Mouse (Mus musculus): ENCODE measurements around the gene Rap1gap2. TPM values are rescaled to one million over a fixed set of nuclear protein-coding genes. Genes with fewer than 3 reads are reported as not detected.

Rap1gap2 gene
- polyA plus RNA-seq, 1 experiment from 2014 or later, result 9.2 TPM

- Histone ChIP-seq H3K9me3 (ENCODE audit: control insufficient read depth, low read length) (no peaks in the 10 kb centered on the region), H3K27ac (replicated peaks; ENCODE audit: low read depth, low read length) (no peak overlapping the region), H3K36me3 (ENCODE audit: control insufficient read depth, insufficient read depth, low read length) (no peaks in the 10 kb centered on the region), H3K4me2 (ENCODE audit: low read length) (no peak overlapping the region), H3K4me1 (ENCODE audit: control insufficient read depth, insufficient read depth, low read length) (no peaks in the 10 kb centered on the region), H3K27me3 (ENCODE audit: control insufficient read depth, insufficient read depth, low read length) (peaks cover 30% of the 10 kb centered on the region), H3K4me3 (replicated peaks; ENCODE audit: low read depth, low read length) (no peak overlapping the region), H3K9ac (replicated peaks; ENCODE audit: low read length) (no peak overlapping the region)
- WGBS, result 68% methylated on average over 4 of the region's 4 CpGs
- DNase-seq (no peak), ATAC-seq (ENCODE audit: low FRiP score, low TSS enrichment) (no peak)
These were observed 2.7 kb upstream of the Rap1gap2 start for GRCm38 (mm10) chr11:74613428-74613827.

DNA sequence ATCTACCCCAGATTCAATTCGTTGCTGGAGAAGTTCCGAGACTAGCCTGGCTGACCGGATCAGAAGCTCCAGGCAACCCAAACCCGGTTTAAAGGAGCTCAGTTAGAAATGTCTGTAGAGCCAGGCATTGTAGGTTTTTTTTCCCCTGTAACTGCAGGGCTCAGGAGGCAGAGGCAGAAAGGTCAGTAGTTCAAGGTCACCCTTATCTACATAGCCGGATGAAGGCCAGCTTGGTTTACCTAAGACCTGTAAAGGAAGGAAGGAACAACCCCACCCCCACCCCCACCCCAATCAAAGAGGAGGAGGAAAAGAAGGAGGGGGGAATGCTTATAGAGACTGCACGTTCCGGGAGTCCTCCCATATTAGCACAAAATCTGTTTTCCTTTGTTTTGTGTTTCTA lies 722 bp upstream of the Rap1gap2 start:
- DNase-seq (no peak), ATAC-seq (ENCODE audit: low FRiP score, low TSS enrichment) (no peak)
- WGBS, result 16% methylated on average over 7 of the region's 7 CpGs
- Histone ChIP-seq H3K9ac (replicated peaks; ENCODE audit: low read length) (no peak overlapping the region), H3K36me3 (ENCODE audit: control insufficient read depth, insufficient read depth, low read length) (no peaks in the 10 kb centered on the region), H3K4me1 (ENCODE audit: control insufficient read depth, insufficient read depth, low read length) (no peaks in the 10 kb centered on the region), H3K4me2 (ENCODE audit: low read length) (peak overlapping the region; percentile 85; the same call in 1 of the 2 replicates), H3K4me3 (replicated peaks; ENCODE audit: low read depth, low read length) (no peak overlapping the region), H3K27me3 (ENCODE audit: control insufficient read depth, insufficient read depth, low read length) (peaks cover 27% of the 10 kb centered on the region), H3K27ac (replicated peaks; ENCODE audit: low read depth, low read length) (no peak overlapping the region), H3K9me3 (ENCODE audit: control insufficient read depth, low read length) (no peaks in the 10 kb centered on the region)

GRCm38 (mm10) chr11:74610068-74610467 lies 647 bp downstream of the Rap1gap2 start:
- peaks cover 27% of the 10 kb centered on the region for H3K27me3 ChIP-seq (ENCODE audit: control insufficient read depth, insufficient read depth, low read length)
- H3K4me1 ChIP-seq (ENCODE audit: control insufficient read depth, insufficient read depth, low read length), result no peaks in the 10 kb centered on the region
- H3K4me3 ChIP-seq (replicated peaks; ENCODE audit: low read depth, low read length), result peak overlapping the region; percentile 43; the same call in 1 of the 2 replicates
- ATAC-seq (ENCODE audit: low FRiP score, low TSS enrichment), result no peak
- no peak overlapping the region for H3K27ac ChIP-seq (replicated peaks; ENCODE audit: low read depth, low read length)
- H3K9ac ChIP-seq (replicated peaks; ENCODE audit: low read length), result no peak overlapping the region
- 33% methylated on average over 5 of the region's 5 CpGs for WGBS
- no peak for DNase-seq
- no peaks in the 10 kb centered on the region for H3K9me3 ChIP-seq (ENCODE audit: control insufficient read depth, low read length)
- no peaks in the 10 kb centered on the region for H3K36me3 ChIP-seq (ENCODE audit: control insufficient read depth, insufficient read depth, low read length)
- peak overlapping the region; percentile 85 for H3K4me2 ChIP-seq (ENCODE audit: low read length)

DNA sequence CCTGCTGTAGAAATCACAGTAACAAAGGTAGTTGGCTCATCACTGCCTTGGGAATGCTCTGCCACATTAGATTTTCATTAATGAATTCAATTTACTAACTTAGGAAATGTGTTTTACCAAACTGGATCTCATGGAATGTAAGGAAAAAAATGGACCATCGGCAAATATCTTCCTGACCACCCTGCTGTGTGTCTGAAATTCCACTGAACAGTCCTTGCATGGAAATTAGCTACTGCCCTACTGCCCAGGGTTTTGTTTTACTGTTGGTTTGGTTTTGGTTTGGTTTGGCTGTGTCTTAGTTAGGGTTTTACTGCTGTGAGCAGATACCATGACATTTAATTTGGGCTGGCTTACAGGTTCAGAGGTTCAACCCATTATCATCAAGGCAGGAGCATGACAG lies 8.4 kb downstream of the Rap1gap2 start:
- H3K9ac ChIP-seq (replicated peaks; ENCODE audit: low read length), result no peak overlapping the region
- H3K36me3 ChIP-seq (ENCODE audit: control insufficient read depth, insufficient read depth, low read length), result no peaks in the 10 kb centered on the region
- no peak overlapping the region for H3K4me2 ChIP-seq (ENCODE audit: low read length)
- H3K27ac ChIP-seq (replicated peaks; ENCODE audit: low read depth, low read length), result no peak overlapping the region
- WGBS, result 93% methylated on average over 1 of the region's 1 CpGs
- no peak for DNase-seq
- no peak for ATAC-seq (ENCODE audit: low FRiP score, low TSS enrichment)
- H3K27me3 ChIP-seq (ENCODE audit: control insufficient read depth, insufficient read depth, low read length), result no peaks in the 10 kb centered on the region
- no peaks in the 10 kb centered on the region for H3K4me1 ChIP-seq (ENCODE audit: control insufficient read depth, insufficient read depth, low read length)
- H3K9me3 ChIP-seq (ENCODE audit: control insufficient read depth, low read length), result no peaks in the 10 kb centered on the region; the same call in 1 of the 2 replicates
- H3K4me3 ChIP-seq (replicated peaks; ENCODE audit: low read depth, low read length), result no peak overlapping the region

- ATAC-seq (ENCODE audit: low FRiP score, low TSS enrichment), result no peak
- Histone ChIP-seq H3K27me3 (ENCODE audit: control insufficient read depth, insufficient read depth, low read length) (no peaks in the 10 kb centered on the region), H3K9me3 (ENCODE audit: control insufficient read depth, low read length) (no peaks in the 10 kb centered on the region; the same call in 1 of the 2 replicates), H3K9ac (replicated peaks; ENCODE audit: low read length) (no peak overlapping the region), H3K36me3 (ENCODE audit: control insufficient read depth, insufficient read depth, low read length) (no peaks in the 10 kb centered on the region), H3K4me1 (ENCODE audit: control insufficient read depth, insufficient read depth, low read length) (no peaks in the 10 kb centered on the region), H3K27ac (replicated peaks; ENCODE audit: low read depth, low read length) (no peak overlapping the region), H3K4me3 (replicated peaks; ENCODE audit: low read depth, low read length) (no peak overlapping the region), H3K4me2 (ENCODE audit: low read length) (no peak overlapping the region)
- DNase-seq, result no peak
These were observed 12.8 kb downstream of the Rap1gap2 start for GRCm38 (mm10) chr11:74597990-74598337.

DNA sequence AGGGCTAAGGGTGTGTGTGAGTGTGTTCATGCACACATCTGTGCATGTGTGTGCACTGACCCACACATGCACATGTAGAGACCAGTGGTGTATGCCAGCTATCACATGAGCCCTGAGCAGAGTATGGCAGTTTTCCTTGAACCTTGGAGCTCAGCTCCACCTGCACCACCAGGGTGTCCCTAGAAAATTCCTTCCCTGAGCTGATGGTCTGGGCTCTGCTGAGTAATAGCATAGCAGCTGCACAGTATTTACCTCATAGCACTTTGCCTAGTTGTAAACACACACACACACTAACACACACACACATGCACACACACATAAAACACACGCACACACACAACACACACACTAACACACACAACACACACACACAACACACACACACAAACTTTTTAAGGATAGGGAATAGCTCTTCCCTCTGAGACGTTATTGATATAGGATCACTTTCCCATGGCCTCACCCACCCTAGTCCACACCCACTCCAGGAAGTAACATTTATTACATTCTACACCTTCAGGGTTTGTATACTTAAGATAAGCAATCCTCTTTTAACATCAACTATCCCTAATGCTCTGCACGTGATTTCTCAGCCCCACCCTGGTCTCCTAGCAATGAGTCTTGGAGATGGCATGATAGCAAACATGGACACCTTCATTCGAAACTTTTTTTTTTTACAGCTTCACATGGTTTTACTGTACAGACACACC lies 13.3 kb downstream of the Rap1gap2 start:
- H3K36me3 ChIP-seq (ENCODE audit: control insufficient read depth, insufficient read depth, low read length), result no peaks in the 10 kb centered on the region
- DNase-seq (no peak), ATAC-seq (ENCODE audit: low FRiP score, low TSS enrichment) (no peak)
- no peaks in the 10 kb centered on the region; the same call in 1 of the 2 replicates for H3K9me3 ChIP-seq (ENCODE audit: control insufficient read depth, low read length)
- no peaks in the 10 kb centered on the region for H3K27me3 ChIP-seq (ENCODE audit: control insufficient read depth, insufficient read depth, low read length)
- no peak overlapping the region for H3K4me2 ChIP-seq (ENCODE audit: low read length)
- H3K27ac ChIP-seq (replicated peaks; ENCODE audit: low read depth, low read length), result no peak overlapping the region
- no peak overlapping the region for H3K4me3 ChIP-seq (replicated peaks; ENCODE audit: low read depth, low read length)
- no peaks in the 10 kb centered on the region for H3K4me1 ChIP-seq (ENCODE audit: control insufficient read depth, insufficient read depth, low read length)
- H3K9ac ChIP-seq (replicated peaks; ENCODE audit: low read length), result no peak overlapping the region
- WGBS, result 76% methylated on average over 4 of the region's 4 CpGs

DNA sequence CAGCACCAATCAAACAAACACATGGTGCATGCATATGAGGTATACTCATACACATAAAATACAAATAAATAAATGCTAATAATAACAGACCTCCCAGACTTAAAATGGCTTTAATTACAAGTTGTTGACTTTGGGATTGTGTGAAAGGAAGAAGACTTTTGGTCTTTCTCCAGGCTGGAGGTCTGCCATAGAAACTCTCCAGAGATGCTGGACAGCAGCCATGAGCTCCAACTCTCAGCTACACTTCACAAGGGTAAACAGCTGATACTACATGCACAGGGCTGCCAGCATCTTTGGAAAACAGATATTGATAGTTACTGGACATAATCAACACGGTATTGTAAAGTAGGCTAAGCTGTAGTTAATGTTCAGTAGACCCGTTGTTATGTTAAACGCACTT lies 18.5 kb downstream of the Rap1gap2 start:
- no peak overlapping the region for H3K4me2 ChIP-seq (ENCODE audit: low read length)
- DNase-seq (no peak), ATAC-seq (ENCODE audit: low FRiP score, low TSS enrichment) (no peak)
- 82% methylated on average over 3 of the region's 3 CpGs for WGBS
- H3K36me3 ChIP-seq (ENCODE audit: control insufficient read depth, insufficient read depth, low read length), result no peaks in the 10 kb centered on the region
- peaks cover 10% of the 10 kb centered on the region for H3K4me1 ChIP-seq (ENCODE audit: control insufficient read depth, insufficient read depth, low read length)
- H3K27me3 ChIP-seq (ENCODE audit: control insufficient read depth, insufficient read depth, low read length), result peaks cover 12% of the 10 kb centered on the region
- no peaks in the 10 kb centered on the region for H3K9me3 ChIP-seq (ENCODE audit: control insufficient read depth, low read length)
- no peak overlapping the region for H3K27ac ChIP-seq (replicated peaks; ENCODE audit: low read depth, low read length)
- H3K4me3 ChIP-seq (replicated peaks; ENCODE audit: low read depth, low read length), result no peak overlapping the region
- H3K9ac ChIP-seq (replicated peaks; ENCODE audit: low read length), result no peak overlapping the region

GRCm38 (mm10) chr11:74590691-74591090 lies 20.0 kb downstream of the Rap1gap2 start:
- no peak for ATAC-seq (ENCODE audit: low FRiP score, low TSS enrichment)
- Histone ChIP-seq H3K4me3 (replicated peaks; ENCODE audit: low read depth, low read length) (peak overlapping the region; percentile 51), H3K4me1 (ENCODE audit: control insufficient read depth, insufficient read depth, low read length) (peaks cover 18% of the 10 kb centered on the region), H3K27ac (replicated peaks; ENCODE audit: low read depth, low read length) (peak overlapping the region; percentile 80), H3K36me3 (ENCODE audit: control insufficient read depth, insufficient read depth, low read length) (no peaks in the 10 kb centered on the region), H3K4me2 (ENCODE audit: low read length) (peak overlapping the region; percentile 58), H3K27me3 (ENCODE audit: control insufficient read depth, insufficient read depth, low read length) (peaks cover 12% of the 10 kb centered on the region), H3K9me3 (ENCODE audit: control insufficient read depth, low read length) (no peaks in the 10 kb centered on the region), H3K9ac (replicated peaks; ENCODE audit: low read length) (peak overlapping the region; percentile 70)
- DNase-seq, result peak; percentile 52
- WGBS, result 28% methylated on average over 13 of the region's 13 CpGs

- Histone ChIP-seq H3K4me1 (ENCODE audit: control insufficient read depth, insufficient read depth, low read length) (peaks cover 18% of the 10 kb centered on the region), H3K9ac (replicated peaks; ENCODE audit: low read length) (peak overlapping the region; percentile 70), H3K4me3 (replicated peaks; ENCODE audit: low read depth, low read length) (peak overlapping the region; percentile 51), H3K27me3 (ENCODE audit: control insufficient read depth, insufficient read depth, low read length) (peaks cover 12% of the 10 kb centered on the region), H3K9me3 (ENCODE audit: control insufficient read depth, low read length) (no peaks in the 10 kb centered on the region), H3K36me3 (ENCODE audit: control insufficient read depth, insufficient read depth, low read length) (no peaks in the 10 kb centered on the region), H3K4me2 (ENCODE audit: low read length) (peak overlapping the region; percentile 58), H3K27ac (replicated peaks; ENCODE audit: low read depth, low read length) (peak overlapping the region; percentile 80)
- DNase-seq (no peak), ATAC-seq (ENCODE audit: low FRiP score, low TSS enrichment) (peak; percentile 55)
- WGBS, result 2% methylated on average over 25 of the region's 25 CpGs
These were observed 20.5 kb downstream of the Rap1gap2 start for GRCm38 (mm10) chr11:74590239-74590596.
